Mouse (Mus musculus) urinary bladder, adult 2 months (tissue): Measurements from ENCODE around the gene Rpa1. TPM values are rescaled to one million over a fixed set of nuclear protein-coding genes. Genes with fewer than 3 reads are reported as not detected.
"Not testable (repeated sequence)": the region's sequence is repeated elsewhere in the genome, so short reads cannot be mapped to it uniquely, and the experiment has no call there.

ENCODE experiments used
- DNase-seq: peaks from one replicate; pipeline ENCODE4 v3.0.0; 2022; ENCODE audit warnings: low spot score
- polyA plus RNA-seq: library from polyadenylated mRNA; depleted of rRNA; stranded (reverse); fragments of >200 nt; gene quantifications from 2 replicates; pipeline ENCODE4 v1.2.3, GENCODE M21; 2012

Gene Rpa1
- polyA plus RNA-seq, 1 experiment = 55.4 TPM

DNA sequence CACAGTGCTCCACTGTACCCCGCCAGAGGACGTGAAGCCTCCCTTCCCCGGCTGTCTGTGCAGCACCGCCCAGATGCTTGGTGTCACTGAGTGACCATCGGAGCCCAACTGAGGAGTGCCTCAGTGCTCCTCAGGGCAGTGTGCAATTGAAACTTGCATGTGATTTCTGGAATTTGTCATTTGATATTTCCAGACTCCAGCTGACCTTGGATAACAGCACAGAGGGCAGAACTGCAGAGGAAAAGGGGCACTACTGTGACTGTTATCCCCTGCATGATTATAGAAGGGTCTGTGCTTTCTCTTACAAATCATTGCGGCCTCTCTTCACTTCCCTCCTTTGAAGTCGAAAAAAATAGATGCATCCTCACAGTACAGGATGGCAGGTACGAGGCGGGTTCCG lies 60.2 kb downstream of the Rpa1 start:
- DNase-seq = no peak

DNA sequence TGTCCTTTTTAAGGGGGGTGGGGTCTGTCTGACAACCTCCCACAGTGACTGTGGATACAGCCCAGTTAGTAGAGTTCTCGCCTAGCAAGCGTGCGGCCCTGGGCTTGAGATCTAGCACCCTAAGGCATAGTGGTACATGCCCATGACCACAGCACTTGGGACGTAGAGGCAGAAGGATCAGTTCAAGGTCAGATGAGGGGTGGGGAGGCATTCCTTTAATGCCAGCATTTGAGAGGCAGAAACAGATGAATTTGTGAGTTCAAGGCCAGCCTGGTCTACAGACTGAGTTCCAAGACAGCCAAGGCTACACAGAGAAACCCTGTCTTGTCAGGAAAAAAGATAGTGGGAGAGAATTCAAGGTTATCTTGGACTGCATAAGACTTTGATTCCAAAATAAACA lies 61.3 kb downstream of the Rpa1 start:
- DNase-seq = no peak

DNA sequence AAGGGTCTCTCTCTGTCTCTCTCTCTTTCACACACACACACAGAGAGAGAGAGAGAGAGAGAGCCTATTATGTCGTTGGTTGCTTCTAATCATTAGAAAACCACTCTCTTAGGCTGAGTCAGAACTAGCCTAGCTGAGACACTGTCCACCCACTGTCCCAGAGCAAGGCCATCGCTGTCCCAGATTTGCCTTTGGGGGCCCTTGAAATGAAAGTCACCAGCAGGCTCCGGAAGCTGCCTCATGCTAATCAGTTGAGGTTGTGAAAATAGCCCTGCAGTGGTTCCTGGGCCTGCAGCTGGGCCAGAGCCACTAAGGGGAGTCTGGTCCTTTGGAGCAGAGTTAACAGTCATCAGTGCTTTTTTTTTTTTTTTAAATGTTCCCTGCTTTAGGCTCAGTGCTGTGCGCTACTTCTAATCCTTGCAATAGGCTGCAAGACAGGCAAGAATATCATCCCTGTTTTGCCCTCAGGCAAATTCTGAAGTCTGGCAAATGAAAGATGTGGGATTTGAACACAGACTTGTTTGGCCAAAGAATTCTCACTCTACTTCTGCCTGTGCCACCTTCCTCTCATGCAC lies 62.1 kb downstream of the Rpa1 start:
- no peak for DNase-seq

DNA sequence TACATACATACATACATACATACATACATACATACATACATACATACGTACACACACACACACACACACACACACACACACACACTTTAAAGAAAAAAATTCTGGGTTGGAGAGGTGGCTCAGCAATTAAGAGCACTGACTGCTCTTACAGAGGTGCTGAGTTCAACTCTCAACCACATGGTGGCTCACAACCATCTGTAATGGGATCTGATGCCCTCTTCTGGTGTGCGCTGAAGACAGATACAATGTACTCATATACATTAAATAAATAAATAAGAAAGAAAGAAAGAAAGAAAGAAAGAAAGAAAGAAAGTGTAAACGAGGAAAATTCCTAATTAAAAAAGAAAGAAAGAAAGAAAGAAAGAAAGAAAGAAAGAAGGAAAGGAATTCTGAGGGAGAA lies 64.3 kb downstream of the Rpa1 start:
- DNase-seq = not testable (repeated sequence)

DNA sequence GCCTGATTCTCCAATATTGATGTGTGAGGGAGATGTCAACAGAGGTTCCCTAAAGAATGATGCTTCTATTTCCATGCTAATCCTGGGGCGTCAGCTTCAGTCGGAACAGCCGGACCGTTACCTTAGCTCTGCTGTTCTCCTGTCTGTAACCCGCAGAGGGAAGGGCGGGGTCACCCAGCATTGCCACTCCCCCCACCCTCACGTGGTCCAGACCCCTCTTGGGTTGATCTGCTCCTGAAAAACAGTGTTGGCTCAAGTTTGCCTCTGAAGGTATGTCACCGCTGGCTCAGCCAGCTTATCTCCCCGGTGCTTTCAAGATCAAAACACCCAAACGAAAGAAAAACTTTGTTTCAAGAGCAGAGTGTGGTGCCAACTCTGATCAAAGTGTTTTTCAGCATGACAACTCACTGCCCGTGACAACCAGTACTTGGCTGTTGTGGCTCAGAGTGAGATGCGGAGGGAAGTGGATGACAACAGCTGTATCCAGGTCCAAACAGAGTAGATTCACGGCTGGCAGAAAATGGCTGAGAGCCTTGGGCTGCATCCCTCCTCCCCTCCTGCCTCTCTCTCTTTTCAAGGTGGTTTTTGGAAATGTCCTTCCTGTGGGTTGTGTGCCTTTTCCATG lies 65.5 kb downstream of the Rpa1 start:
- no peak for DNase-seq

DNA sequence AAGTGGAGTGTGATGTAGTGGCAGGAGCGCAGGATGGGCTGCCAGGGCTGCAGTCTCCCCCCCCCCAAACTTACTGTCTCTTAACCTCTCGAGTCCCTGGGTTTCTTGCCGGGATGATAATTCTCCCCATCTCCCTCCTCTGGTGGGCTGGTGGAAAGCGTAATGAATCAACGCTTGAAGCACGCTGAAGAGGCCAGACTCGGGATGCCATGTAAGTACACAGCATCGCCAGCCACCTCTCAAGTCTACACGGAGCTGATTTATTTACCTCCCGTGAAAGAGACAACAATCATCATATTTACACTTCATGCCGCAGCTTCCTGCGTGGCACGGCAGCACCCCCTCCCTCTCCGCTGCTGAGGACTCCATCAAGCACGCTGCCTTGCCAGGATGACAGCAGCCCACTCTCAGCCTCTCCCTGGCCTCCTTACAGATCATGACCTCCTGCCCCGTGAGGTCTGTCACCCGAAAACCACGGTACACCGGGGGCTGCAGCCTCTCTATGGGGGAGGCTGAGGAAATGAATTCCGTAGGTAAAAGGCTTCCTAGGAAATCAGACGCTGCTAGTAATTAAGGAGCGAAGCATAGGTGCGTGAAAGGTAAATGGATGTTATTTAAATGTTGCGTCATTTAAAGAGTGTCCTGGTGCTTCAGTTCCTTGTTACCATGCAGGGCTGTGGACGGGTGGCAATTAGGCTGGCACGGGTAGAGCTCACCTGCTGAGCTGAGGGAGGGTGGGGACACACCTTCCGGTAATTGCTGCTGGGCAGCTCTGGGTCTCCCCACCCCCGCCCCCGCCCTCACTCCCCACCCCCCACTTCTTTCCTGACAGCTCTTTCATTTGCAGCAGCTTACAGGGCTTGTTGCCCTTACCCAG lies 66.5 kb downstream of the Rpa1 start:
- no peak for DNase-seq

DNA sequence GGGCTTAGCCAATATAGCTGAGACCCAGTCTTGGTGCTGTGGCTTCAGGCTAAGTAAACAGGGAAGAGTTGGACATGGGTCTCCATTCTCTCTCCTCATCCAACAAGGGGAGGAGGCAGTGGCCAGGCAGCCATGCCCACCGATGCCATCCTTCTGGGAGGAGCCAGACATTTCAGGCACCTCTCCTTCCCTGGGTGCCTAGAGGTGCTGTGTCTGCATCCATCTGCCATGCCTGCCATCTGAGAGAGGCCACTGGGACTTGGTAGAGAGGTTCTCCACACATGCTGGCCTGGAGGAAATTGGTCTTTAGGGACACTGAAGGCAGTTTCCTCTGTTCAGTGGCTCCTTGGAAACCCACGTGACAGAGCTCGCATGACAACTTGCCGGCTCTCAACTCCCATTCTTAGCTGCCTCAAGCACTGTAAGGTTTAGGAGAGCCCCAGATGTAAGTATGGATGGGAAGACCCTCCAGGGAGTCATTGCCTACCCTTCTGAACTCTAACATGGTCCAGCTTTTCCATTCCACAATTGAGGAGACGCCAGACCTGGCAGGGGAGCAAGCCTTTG lies 67.6 kb downstream of the Rpa1 start:
- no peak for DNase-seq

DNA sequence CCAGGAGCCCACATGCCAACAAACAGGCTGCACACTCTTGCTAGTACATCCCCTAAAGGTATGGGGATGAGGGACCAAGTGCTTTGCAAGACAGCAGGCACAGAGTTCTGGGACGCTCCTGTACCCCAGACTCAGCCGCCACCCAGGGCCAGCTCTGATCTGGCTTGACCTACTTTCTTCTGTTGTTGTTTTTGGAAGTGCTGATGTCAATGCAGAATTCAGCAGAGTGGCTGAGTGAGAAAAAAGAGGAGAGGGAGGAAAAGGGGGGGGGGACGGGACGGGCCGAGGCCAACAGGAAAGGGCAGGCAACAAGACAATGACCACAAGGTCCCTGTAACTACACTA lies 68.1 kb downstream of the Rpa1 start:
- no peak for DNase-seq

DNA sequence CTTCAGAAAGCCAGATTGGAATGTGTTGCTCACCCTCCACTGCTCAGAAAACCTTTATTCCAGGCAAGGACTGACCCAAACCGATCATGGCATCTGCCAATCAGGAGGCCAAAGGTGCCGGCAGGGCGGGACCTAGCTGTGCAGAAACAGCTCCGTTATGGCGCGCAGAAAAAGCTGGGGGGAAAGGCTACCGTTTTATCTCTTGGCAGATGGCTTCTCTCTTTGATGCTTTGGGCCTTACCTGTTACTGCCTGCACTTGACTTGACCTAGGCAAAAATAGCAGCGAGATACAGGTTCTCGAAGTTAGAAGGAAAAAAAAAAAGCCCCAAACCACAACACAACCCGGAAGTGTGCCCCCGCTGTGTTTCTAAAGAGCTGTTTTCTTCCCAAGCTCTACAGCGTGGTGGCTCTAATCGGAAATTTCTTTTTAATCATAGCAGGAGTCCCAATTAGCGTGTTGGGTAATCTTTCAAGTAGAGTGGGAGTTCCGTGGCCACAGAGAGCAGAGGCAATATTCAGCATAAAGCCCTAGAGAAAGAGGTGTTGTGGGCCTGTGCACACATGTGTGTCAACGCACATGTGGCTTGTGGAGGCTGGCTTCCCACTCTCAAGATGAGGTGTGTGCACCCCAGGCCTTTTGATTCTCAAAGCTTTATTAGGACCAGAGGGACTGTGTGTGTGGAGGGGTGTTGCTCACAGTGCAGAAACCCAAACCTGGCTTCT lies 68.6 kb downstream of the Rpa1 start:
- DNase-seq = no peak

DNA sequence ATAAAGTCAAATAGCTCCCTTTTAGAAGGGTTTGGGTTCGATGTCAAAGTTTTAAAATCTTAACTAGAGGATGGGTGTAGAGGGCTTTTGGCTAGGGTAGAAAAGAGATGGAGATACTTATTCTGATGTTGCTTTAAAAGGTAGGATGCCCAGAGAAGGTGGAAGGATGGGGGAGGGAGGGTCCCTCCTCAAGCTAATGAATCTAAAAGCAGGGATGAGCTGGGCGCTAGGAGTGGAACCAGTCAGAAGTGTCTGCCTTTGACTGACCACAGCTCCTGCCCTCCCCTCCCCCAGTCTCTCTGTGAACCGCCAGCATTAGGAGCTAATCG lies 69.1 kb downstream of the Rpa1 start:
- no peak for DNase-seq

DNA sequence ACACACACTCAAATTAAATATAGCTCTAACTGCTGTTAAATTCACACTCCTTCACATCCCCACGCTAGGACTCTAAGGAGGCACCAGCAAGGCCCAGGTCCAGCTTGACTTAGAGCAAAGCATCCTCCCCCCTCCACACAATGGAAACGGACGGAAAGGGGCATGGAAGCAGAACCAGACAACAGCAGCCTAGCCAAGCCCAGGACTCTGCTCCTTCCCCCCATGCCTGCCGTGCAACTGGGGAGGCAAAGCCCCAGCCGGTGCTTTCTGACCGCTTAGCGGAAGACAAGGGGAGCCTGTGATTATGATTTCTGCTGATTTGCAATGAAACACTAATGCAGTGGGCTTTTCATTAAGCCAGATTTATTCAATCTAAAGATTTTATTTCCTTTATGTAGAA lies 70.0 kb downstream of the Rpa1 start:
- DNase-seq = no peak

DNA sequence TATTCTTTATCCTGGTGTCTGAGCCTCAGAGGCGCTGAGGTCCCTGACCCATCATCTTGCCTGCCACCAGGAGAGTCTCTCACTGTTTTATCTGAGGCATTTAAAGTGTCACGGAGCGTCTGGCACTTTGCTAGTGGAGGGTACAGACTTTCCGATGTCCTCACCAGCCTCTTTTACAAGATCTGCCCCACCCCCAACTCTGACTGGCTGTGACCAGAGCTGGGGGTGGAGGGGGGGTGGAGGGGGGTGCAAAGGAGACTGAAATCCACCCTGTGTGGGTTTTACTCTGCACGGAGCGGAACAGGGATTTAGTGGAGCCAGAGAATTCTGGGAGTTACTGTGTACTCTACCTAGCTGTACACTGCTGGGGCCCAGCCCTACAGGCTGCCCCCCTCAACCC lies 73.1 kb downstream of the Rpa1 start:
- DNase-seq = no peak

DNA sequence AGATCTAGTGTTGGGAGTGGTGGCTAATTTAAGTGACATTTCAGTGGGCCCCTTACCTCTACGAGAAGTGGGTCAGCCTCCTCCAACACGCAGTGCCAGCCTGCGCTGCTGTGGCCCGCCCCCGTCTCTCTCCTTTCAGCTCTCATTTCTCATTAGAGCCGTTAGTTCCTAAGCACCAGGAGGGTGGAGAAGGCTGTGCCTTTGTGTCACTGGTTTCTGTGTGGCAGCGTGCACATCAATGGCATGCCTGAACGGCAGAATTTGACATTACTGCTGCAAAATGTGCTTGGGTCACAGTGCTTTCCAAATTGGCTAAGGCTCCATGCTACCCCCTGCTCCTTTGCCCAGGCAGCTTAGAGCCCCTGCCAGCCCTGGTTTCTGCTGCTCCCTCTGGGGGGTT lies 74.7 kb downstream of the Rpa1 start:
- DNase-seq = no peak

DNA sequence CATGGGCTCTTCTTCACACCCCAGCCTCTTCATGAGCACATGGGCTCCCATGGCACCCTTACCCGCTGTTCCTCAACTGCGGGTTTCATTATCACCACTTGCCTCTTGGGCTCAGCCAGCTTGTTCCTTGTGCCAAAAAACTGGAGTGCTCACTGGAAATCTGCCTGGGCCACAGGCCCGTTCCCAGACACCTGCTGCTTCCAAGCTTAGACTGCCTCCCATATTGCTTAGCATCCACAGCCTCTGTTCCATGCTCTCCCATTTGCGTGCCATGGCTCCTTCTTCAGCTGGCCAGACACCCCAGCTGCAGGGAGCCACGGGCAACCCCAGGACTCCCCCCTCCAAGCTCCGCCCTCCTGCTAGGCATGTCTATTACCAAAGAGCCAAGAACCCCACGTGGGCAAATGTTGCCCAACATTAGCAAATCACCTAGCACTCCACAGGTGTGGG lies 77.1 kb downstream of the Rpa1 start:
- no peak for DNase-seq

DNA sequence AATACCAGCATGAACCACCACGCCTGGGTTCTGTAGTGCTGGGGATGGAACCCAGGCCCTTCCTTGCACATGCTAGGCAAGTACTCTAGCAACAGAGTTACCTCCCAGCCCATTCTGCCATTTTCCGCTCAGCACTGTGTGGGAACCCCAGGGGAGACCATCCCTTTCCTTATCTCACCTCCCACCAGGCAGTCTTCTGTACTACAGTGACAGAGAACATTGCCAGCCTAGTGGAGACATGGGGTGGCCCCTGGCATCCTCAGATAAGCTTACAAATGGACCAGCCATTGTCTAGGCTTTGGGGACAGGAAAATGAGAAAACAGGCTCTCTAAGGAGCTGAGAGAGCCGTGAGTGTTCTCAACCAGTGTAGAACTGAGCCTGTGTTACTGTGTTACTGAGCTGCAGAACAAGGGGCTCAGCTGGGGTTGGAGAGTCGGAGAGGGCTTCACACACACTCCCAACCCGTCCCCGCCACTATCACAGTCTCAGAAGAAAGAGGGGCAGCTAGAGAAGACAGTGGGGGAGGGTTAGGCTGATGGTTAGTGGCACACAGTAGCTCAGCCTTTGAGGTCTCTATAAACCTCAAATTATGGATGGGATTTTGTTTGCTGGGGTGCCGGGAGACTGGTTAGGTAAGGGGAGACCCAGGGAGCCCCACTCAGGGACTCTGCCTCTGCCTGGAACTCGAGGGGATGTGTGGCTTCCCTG lies 77.7 kb downstream of the Rpa1 start:
- no peak for DNase-seq

DNA sequence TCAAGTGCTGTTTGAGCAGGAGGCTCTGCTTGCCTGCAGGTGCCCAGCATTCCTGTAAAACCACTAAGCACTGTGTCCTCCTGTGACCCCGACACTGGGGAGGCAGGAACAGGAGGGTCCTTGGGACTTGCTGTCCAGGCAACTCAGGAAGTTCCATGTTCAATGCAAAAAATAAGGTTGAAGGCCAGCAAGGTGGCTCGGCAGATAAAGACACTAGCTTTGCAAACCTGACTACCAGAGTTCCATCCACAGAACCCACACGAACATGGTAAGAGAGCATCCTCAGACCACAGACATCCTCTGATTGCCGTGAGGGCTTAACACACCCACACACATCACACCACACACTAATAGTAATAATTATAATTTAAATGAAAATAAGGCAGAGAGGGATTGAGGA lies 78.9 kb downstream of the Rpa1 start:
- DNase-seq = no peak

DNA sequence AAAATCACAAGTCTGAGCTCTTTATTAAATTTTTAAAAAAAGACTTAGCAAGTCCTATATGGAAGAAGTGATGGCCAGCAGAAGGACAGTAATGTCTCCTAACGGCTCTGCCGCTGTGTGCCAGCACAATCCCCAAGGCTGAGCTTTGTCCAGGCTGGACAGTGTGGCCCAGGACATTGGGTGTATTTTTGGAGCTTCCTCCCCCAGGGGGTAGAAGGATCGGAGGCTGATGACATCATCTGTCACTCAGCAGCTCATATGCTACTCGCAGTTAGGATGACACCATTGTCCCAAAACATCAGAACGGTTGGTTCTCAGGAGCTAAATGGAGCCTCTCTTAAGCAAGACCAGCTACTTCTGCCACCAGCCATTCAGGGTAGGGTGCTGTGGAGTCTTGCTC lies 79.6 kb downstream of the Rpa1 start:
- DNase-seq = no peak

DNA sequence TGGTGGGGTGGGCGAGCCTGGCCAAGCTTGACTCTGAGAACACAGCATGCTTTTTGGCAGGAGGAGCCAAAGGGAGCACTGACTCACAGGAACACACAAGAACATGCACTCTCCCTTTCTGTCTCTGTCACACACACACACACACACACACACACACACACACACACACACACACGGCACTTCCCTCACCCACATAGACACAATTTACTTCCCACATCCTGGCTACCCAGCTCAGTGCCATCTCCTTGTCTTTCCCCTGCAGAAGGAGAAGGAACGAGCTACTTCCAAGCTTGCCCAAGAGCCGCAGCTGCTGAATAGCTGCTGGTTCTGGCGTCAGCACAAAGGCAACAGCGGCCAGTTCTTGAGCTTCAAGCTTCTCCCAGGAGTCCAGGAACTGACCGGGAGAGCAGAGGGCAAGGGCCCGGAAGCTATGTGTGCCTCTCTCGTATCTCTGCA lies 80.3 kb downstream of the Rpa1 start:
- DNase-seq = no peak

DNA sequence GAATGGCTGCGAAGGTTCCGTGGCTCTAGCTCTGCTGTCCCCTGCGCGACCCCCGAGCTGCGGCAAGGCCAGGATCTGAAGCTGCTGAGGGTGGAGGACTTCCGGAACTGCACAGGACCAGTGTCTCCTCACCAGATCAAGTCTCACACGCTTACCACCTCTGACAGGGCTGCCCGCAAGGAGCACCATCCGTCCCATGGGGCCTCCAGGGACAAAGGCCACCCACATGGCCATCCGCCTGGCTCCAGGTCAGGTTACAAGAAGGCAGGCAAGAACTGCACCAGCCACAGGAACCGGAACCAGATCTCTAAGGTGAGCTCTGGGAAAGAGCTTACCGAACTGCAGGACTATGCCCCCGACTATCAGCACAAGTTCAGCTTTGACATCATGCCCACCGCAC lies 82.6 kb downstream of the Rpa1 start:
- DNase-seq = peak; percentile 20

DNA sequence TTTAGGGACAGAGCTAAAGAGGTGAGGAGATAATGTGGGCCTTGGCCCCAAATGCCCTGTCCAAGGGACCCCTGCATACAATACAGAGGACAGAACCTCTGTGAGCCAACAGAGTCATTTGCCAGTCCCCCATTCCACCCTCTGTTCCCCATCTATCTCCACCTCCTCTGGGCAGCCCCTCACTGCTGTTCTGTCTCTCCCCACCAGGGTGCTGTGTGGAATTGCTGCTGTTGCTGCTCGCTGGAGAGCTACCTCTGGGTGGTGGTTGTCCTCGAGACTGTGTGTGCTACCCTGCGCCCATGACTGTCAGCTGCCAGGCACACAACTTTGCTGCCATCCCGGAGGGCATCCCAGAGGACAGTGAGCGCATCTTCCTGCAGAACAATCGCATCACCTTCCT lies 83.6 kb downstream of the Rpa1 start:
- peak; percentile 18 for DNase-seq

DNA sequence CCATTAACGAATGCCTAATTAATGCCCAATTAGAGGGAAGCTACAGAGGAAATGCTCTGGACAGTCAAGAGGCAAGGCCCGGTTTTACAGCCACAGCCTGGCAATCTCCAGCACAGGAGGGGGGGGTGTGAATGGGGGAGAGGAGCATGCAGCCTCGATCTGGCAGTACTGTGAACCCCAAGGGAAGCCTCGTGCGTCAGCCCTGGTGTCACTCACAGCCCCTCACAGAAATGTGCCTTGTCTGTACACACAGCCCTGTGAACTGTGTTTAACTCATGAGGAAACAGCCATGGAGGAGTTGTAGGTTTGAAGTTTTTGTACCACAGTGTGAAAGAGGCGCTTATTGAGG lies 84.2 kb downstream of the Rpa1 start:
- DNase-seq = peak; percentile 12
